Mouse (Mus musculus) frontal cortex, postnatal 25 days (tissue): ENCODE measurements around the gene Tmem123.

Experiments
- DNase-seq, 2 experiments: peaks; one replicate each; pipeline ENCODE4 v3.0.0; 2022; ENCODE audit warnings: low spot score in 2 of 2

Tmem123 gene

GRCm38 (mm10) chr9:7763614-7764300, at the start of gene Tmem123:
TSS of gene Tmem123 (plus strand) at chr9:7764041.
- peak; percentile 77 to 83 for DNase-seq

- peak; percentile 4 to 20 for DNase-seq
Observed at GRCm38 (mm10) chr9:7714062-7714907, 49.6 kb upstream of the Tmem123 start.

- DNase-seq: no peak
Observed at GRCm38 (mm10) chr9:7714908-7715175, 49.0 kb upstream of the Tmem123 start.

- DNase-seq: no peak
Observed at GRCm38 (mm10) chr9:7721543-7721942, 42.3 kb upstream of the Tmem123 start.

- DNase-seq: no peak
Observed at GRCm38 (mm10) chr9:7728997-7729396, 34.8 kb upstream of the Tmem123 start.

GRCm38 (mm10) chr9:7742696-7743095, 21.1 kb upstream of the Tmem123 start:
- DNase-seq: no peak

GRCm38 (mm10) chr9:7744156-7744555, 19.7 kb upstream of the Tmem123 start:
- no peak for DNase-seq

GRCm38 (mm10) chr9:7748881-7749280, 15.0 kb upstream of the Tmem123 start:
- no peak for DNase-seq

GRCm38 (mm10) chr9:7749537-7749936, 14.3 kb upstream of the Tmem123 start:
- no peak for DNase-seq

- no peak for DNase-seq
Observed at GRCm38 (mm10) chr9:7755889-7756423, 7.9 kb upstream of the Tmem123 start.

GRCm38 (mm10) chr9:7761906-7762455, 1.9 kb upstream of the Tmem123 start:
- no peak for DNase-seq

- no peak for DNase-seq
Observed at GRCm38 (mm10) chr9:7762741-7763140, 1.1 kb upstream of the Tmem123 start.

GRCm38 (mm10) chr9:7764463-7764871, 626 bp downstream of the Tmem123 start:
- DNase-seq: peak in 1 of 2 experiments; percentile 36

- DNase-seq: no peak
Observed at GRCm38 (mm10) chr9:7765236-7765635, 1.4 kb downstream of the Tmem123 start.

- no peak for DNase-seq
Observed at GRCm38 (mm10) chr9:7766582-7766981, 2.7 kb downstream of the Tmem123 start.

GRCm38 (mm10) chr9:7767526-7767925, 3.7 kb downstream of the Tmem123 start:
- no peak for DNase-seq

- DNase-seq: no peak
Observed at GRCm38 (mm10) chr9:7769081-7769480, 5.2 kb downstream of the Tmem123 start.

GRCm38 (mm10) chr9:7769491-7769890, 5.7 kb downstream of the Tmem123 start:
- DNase-seq: no peak

GRCm38 (mm10) chr9:7772361-7772760, 8.5 kb downstream of the Tmem123 start:
- DNase-seq: no peak

- no peak for DNase-seq
Observed at GRCm38 (mm10) chr9:7772773-7773454, 9.1 kb downstream of the Tmem123 start.

GRCm38 (mm10) chr9:7773686-7774085, 9.8 kb downstream of the Tmem123 start:
- no peak for DNase-seq

- no peak for DNase-seq
Observed at GRCm38 (mm10) chr9:7774538-7774937, 10.7 kb downstream of the Tmem123 start.
